ENCODE assay signal across 28 mouse cellular contexts in genomic region chr5:101668028-101668427, GRCm38 (mm10). TPM values are rescaled to one million over a fixed set of nuclear protein-coding genes. Genes with fewer than 3 reads are reported as not detected.
DNase-seq lines count a peak whose midpoint lies in the region; ATAC-seq and TF ChIP-seq lines count a peak whose summit lies in the region.
"Had no signal": no experiment of that assay in that cellular context is flagged by ENCODE, and none has a peak within 500 bp of the region (broad histone marks: within the 10 kb centered on the region; RNA-seq: fewer than 3 reads in every experiment).

No protein-coding gene starts in this region.

- no peak overlapping the region for H3K9ac ChIP-seq in heart, embryonic 11.5 days (ENCODE audit: low read depth, low read length)
- no peak overlapping the region for H3K9ac ChIP-seq in midbrain, embryonic 14.5 days (replicated peaks; ENCODE audit: low read length)
- H3K9ac ChIP-seq in midbrain, postnatal 0 days (replicated peaks; ENCODE audit: low read length, poor library complexity, severe bottlenecking) = no peak overlapping the region
- no peak overlapping the region for H3K9ac ChIP-seq in hindbrain, embryonic 12.5 days
- no peak overlapping the region for H3K9ac ChIP-seq in neural tube, embryonic 12.5 days
- H3K9ac ChIP-seq: heart, embryonic 12.5 days; hindbrain, embryonic 15.5 days; limb, embryonic 12.5 days; liver, postnatal 0 days had no signal

- peaks cover 65% of the 10 kb centered on the region for H3K27me3 ChIP-seq in heart, embryonic 11.5 days (ENCODE audit: control insufficient read depth, insufficient read depth, low read length)
- peaks cover 70% of the 10 kb centered on the region for H3K27me3 ChIP-seq in midbrain, embryonic 14.5 days (ENCODE audit: control insufficient read depth, insufficient read depth, low read length)
- H3K27me3 ChIP-seq in midbrain, postnatal 0 days (ENCODE audit: insufficient read depth, low read length) = peaks cover 53% of the 10 kb centered on the region
- H3K27me3 ChIP-seq in hindbrain, embryonic 12.5 days = peaks cover 77% of the 10 kb centered on the region
- H3K27me3 ChIP-seq in neural tube, embryonic 12.5 days (replicated peaks) = peaks cover 76% of the 10 kb centered on the region

- no peak overlapping the region for H3K27ac ChIP-seq in heart, embryonic 11.5 days (ENCODE audit: low read depth, low read length)
- no peak overlapping the region for H3K27ac ChIP-seq in midbrain, embryonic 14.5 days (replicated peaks; ENCODE audit: low read depth, low read length)
- no peak overlapping the region for H3K27ac ChIP-seq in midbrain, postnatal 0 days (ENCODE audit: low read depth, low read length)
- H3K27ac ChIP-seq in hindbrain, embryonic 12.5 days = no peak overlapping the region
- H3K27ac ChIP-seq in neural tube, embryonic 12.5 days = no peak overlapping the region
- H3K27ac ChIP-seq: hindbrain, embryonic 15.5 days; limb, embryonic 12.5 days had no signal

- no peak for ATAC-seq in heart, embryonic 11.5 days (replicated peaks; ENCODE audit: insufficient number of reproducible peaks, low FRiP score, low TSS enrichment)
- no peak for ATAC-seq in midbrain, embryonic 14.5 days (ENCODE audit: low FRiP score, low TSS enrichment)
- no peak for ATAC-seq in midbrain, postnatal 0 days (ENCODE audit: low FRiP score)
- no peak for ATAC-seq in hindbrain, embryonic 12.5 days (ENCODE audit: low FRiP score)
- no peak for ATAC-seq in neural tube, embryonic 12.5 days (ENCODE audit: low FRiP score, low read depth)
- ATAC-seq: CD4-positive, CD25-positive, alpha-beta regulatory T cell, adult 4 months; forebrain, embryonic 14.5 days; intestine, embryonic 16.5 days; liver, postnatal 0 days; lung, postnatal 0 days had no signal

- peak; percentile 88 for DNase-seq in heart, adult 11 months
- peak; percentile 40 for DNase-seq in midbrain, embryonic 14.5 days
- DNase-seq in midbrain, postnatal 0 days (ENCODE audit: low spot score) = no peak
- no peak for DNase-seq in urinary bladder, postnatal 14 days (ENCODE audit: low spot score)
- no peak for DNase-seq in cerebellum, adult 9-10 months
- DNase-seq: adrenal gland, postnatal 25 days; cerebellum, adult 8-10 months; heart, postnatal 10 days; kidney, postnatal 25 days; layer of hippocampus, postnatal 36 days; liver, postnatal 0 days; spleen, adult 18-20 months; thymus, adult 18-20 months; thymus, postnatal 36 days had no signal

- H3K4me3 ChIP-seq in heart, embryonic 11.5 days (ENCODE audit: low read depth, low read length) = no peak overlapping the region
- no peak overlapping the region for H3K4me3 ChIP-seq in midbrain, embryonic 14.5 days (replicated peaks; ENCODE audit: low read depth, low read length)
- H3K4me3 ChIP-seq in midbrain, postnatal 0 days (ENCODE audit: low read depth, low read length) = no peak overlapping the region
- H3K4me3 ChIP-seq in hindbrain, embryonic 12.5 days = peak overlapping the region; percentile 21
- H3K4me3 ChIP-seq in neural tube, embryonic 12.5 days = no peak overlapping the region
- H3K4me3 ChIP-seq: heart, embryonic 12.5 days; hindbrain, embryonic 15.5 days; limb, embryonic 12.5 days had no signal

- no peaks in the 10 kb centered on the region for H3K9me3 ChIP-seq in heart, embryonic 11.5 days (replicated peaks; ENCODE audit: control insufficient read depth, low read length)
- no peaks in the 10 kb centered on the region for H3K9me3 ChIP-seq in midbrain, embryonic 14.5 days (ENCODE audit: control insufficient read depth, low read length)
- H3K9me3 ChIP-seq in midbrain, postnatal 0 days (ENCODE audit: low read length) = no peaks in the 10 kb centered on the region
- H3K9me3 ChIP-seq in hindbrain, embryonic 12.5 days (replicated peaks) = no peaks in the 10 kb centered on the region
- H3K9me3 ChIP-seq in neural tube, embryonic 12.5 days = no peaks in the 10 kb centered on the region
- H3K9me3 ChIP-seq: heart, embryonic 12.5 days; hindbrain, embryonic 15.5 days; limb, embryonic 12.5 days had no signal

- WGBS in heart, embryonic 11.5 days (ENCODE audit: insufficient replicate concordance) = 1% methylated on average over 15 of the region's 15 CpGs
- WGBS in midbrain, embryonic 14.5 days = under 1% methylated on average over 15 of the region's 15 CpGs
- WGBS in midbrain, postnatal 0 days = 6% methylated on average over 15 of the region's 15 CpGs
- WGBS in hindbrain, embryonic 12.5 days = 1% methylated on average over 15 of the region's 15 CpGs
- WGBS in neural tube, embryonic 12.5 days = 1% methylated on average over 15 of the region's 15 CpGs

- H3K36me3 ChIP-seq in heart, embryonic 11.5 days (ENCODE audit: control insufficient read depth, insufficient read depth, low read length) = no peaks in the 10 kb centered on the region
- no peaks in the 10 kb centered on the region for H3K36me3 ChIP-seq in midbrain, embryonic 14.5 days (ENCODE audit: control insufficient read depth, insufficient read depth, low read length)
- no peaks in the 10 kb centered on the region for H3K36me3 ChIP-seq in midbrain, postnatal 0 days (ENCODE audit: insufficient read depth, low read length)
- H3K36me3 ChIP-seq in hindbrain, embryonic 12.5 days = no peaks in the 10 kb centered on the region
- no peaks in the 10 kb centered on the region for H3K36me3 ChIP-seq in neural tube, embryonic 12.5 days
- H3K36me3 ChIP-seq: heart, embryonic 12.5 days; hindbrain, embryonic 15.5 days; limb, embryonic 12.5 days had no signal

- H3K4me2 ChIP-seq in heart, embryonic 11.5 days = no peak overlapping the region
- no peak overlapping the region for H3K4me2 ChIP-seq in midbrain, embryonic 14.5 days (ENCODE audit: low read length)
- no peak overlapping the region for H3K4me2 ChIP-seq in midbrain, postnatal 0 days (ENCODE audit: low read depth, low read length, poor library complexity, severe bottlenecking)
- H3K4me2 ChIP-seq in hindbrain, embryonic 12.5 days (replicated peaks) = peak overlapping the region; percentile 38; the same call in 1 of the 2 replicates
- H3K4me2 ChIP-seq in neural tube, embryonic 12.5 days (replicated peaks) = peak overlapping the region; percentile 60
- H3K4me2 ChIP-seq: heart, embryonic 12.5 days; hindbrain, embryonic 15.5 days; limb, embryonic 12.5 days; liver, embryonic 11.5 days had no signal

- peaks cover 13% of the 10 kb centered on the region for H3K4me1 ChIP-seq in heart, embryonic 11.5 days (ENCODE audit: control insufficient read depth, insufficient read depth, low read length)
- H3K4me1 ChIP-seq in midbrain, embryonic 14.5 days (ENCODE audit: control insufficient read depth, insufficient read depth, low read length) = peaks cover 14% of the 10 kb centered on the region; the same call in 1 of the 2 replicates
- no peaks in the 10 kb centered on the region for H3K4me1 ChIP-seq in midbrain, postnatal 0 days (ENCODE audit: insufficient read depth, low read length)
- peaks cover 22% of the 10 kb centered on the region for H3K4me1 ChIP-seq in hindbrain, embryonic 12.5 days
- peaks cover 27% of the 10 kb centered on the region for H3K4me1 ChIP-seq in neural tube, embryonic 12.5 days

- TF ChIP-seq CTCF in midbrain, postnatal 0 days (IDR thresholded peaks at IDR 0.05) = no peak

RNA-seq across cellular contexts. Expression of gene Nkx6-1, which starts 3.2 kb away (rescaled TPM):
- 0.07 and 0.29 TPM in 2 replicates for polyA plus RNA-seq in heart, embryonic 11.5 days (2014; fragmentation: Nextera tagmentation; extraction: Ambion mirVana)
- 2.8 and 3.1 TPM in 2 replicates for polyA plus RNA-seq in midbrain, embryonic 14.5 days (2014; fragmentation: Nextera tagmentation; extraction: Ambion mirVana)
- total RNA-seq in midbrain, postnatal 0 days (2014; rRNA removed) = 1.3 and 1.4 TPM in 2 replicates
- polyA plus RNA-seq in midbrain, postnatal 0 days (2015; fragmentation: Nextera tagmentation; extraction: Ambion mirVana) = 1.4 and 1.9 TPM in 2 replicates
- 18.4 and 18.9 TPM in 2 replicates for polyA plus RNA-seq in hindbrain, embryonic 12.5 days (2016; fragmentation: Nextera tagmentation; extraction: Ambion mirVana)
- 9.6 and 11.5 TPM in 2 replicates for polyA plus RNA-seq in neural tube, embryonic 12.5 days (2016; fragmentation: Nextera tagmentation; extraction: Ambion mirVana)
- total RNA-seq: adrenal gland, postnatal 25 days; common myeloid progenitor, adult 5-6 weeks; gastrocnemius, adult 8-10 months; granulocyte monocyte progenitor cell, adult 5-6 weeks had no signal
- polyA plus RNA-seq: CD4-positive, CD25-positive, alpha-beta regulatory T cell, adult 4 months; limb, embryonic 12.5 days; liver, postnatal 0 days had no signal

Comparison
In these comparisons a context has a peak if more than half of its experiments do, and no peak if none do; other contexts are left out.
1. DNase-seq: peak in heart, adult 11 months (single experiment) and midbrain, embryonic 14.5 days (single experiment); none in midbrain, postnatal 0 days (single experiment), urinary bladder, postnatal 14 days (single experiment) and cerebellum, adult 9-10 months (single experiment).
2. H3K4me2 ChIP-seq: peak in hindbrain, embryonic 12.5 days (single experiment) and neural tube, embryonic 12.5 days (single experiment); none in heart, embryonic 11.5 days (single experiment), midbrain, embryonic 14.5 days (single experiment) and midbrain, postnatal 0 days (single experiment).